Comparison of ENCODE assay signal across 8 mouse cellular contexts in the genomic region with DNA sequence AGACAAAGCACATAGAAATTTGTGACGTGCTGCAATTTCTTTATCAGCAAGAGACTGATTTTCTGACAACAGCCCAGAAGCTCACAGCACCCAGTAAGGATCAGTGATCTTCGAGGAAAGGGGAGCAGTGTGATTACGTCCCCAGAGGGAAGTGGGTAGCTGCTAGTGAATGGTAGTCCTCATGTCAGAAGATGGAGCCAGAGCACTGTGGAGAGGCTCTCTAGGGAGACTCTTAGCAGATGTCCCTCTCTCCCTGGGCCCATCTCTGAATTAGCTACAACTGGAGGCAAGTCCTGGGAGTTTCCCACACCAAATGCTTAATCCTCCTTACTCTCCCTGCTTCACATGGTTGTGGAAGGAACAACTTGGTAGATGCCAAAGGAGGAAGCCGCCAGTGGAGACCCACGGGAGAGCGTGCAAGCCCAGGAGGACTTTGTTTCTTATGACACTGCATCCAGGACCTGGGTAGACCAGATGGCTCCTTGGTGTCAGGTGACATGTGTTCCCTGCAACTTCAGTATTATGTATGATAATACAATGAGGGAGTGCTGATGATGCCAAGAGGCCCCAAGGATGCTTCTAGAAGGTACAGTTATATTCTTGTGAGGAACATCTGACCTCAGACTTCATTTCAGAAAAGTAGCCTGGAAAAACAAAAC. TPM values are rescaled to one million over a fixed set of nuclear protein-coding genes. Genes with fewer than 3 reads are reported as not detected.
DNase-seq lines count a peak whose midpoint lies in the region; ATAC-seq and TF ChIP-seq lines count a peak whose summit lies in the region.

No protein-coding gene starts in this region.

- H3K9me3 ChIP-seq in neural tube, embryonic 14.5 days (ENCODE audit: control insufficient read depth, low read length), result no peaks in the 10 kb centered on the region
- H3K9me3 ChIP-seq in liver, embryonic 14.5 days (ENCODE audit: control insufficient read depth, low read length), result no peaks in the 10 kb centered on the region

- no peak overlapping the region for H3K4me3 ChIP-seq in neural tube, embryonic 14.5 days (ENCODE audit: low read depth, low read length)
- H3K4me3 ChIP-seq in liver, embryonic 14.5 days (ENCODE audit: insufficient read depth in 1 of 2, low read depth in 2 of 2, low read length in 2 of 2), result no peak overlapping the region

- no peaks in the 10 kb centered on the region for H3K27me3 ChIP-seq in neural tube, embryonic 14.5 days (ENCODE audit: control insufficient read depth, insufficient read depth, low read length)
- no peaks in the 10 kb centered on the region for H3K27me3 ChIP-seq in liver, embryonic 14.5 days (ENCODE audit: control insufficient read depth, insufficient read depth, low read length)

- ATAC-seq in neural tube, embryonic 14.5 days (ENCODE audit: low read depth), result peak; percentile 34; the same call in 1 of the 2 replicates
- ATAC-seq in liver, embryonic 14.5 days (ENCODE audit: insufficient read depth), result peak; percentile 35; the same call in 1 of the 2 replicates

- no peaks in the 10 kb centered on the region for H3K4me1 ChIP-seq in neural tube, embryonic 14.5 days (ENCODE audit: control insufficient read depth, insufficient read depth, low read length)
- H3K4me1 ChIP-seq in liver, embryonic 14.5 days (replicated peaks; ENCODE audit: control insufficient read depth in 2 of 2, insufficient read depth in 2 of 2, low read length in 1 of 2), result peaks cover 0 to 5% of the 10 kb centered on the region in 2 experiments; a peak in 1 of 4 replicates

- TF ChIP-seq EP300 in liver, embryonic 14.5 days (IDR thresholded peaks at IDR 0.05; ENCODE audit: low read depth), result no peak

- no peaks in the 10 kb centered on the region for H3K36me3 ChIP-seq in neural tube, embryonic 14.5 days (ENCODE audit: control insufficient read depth, insufficient read depth, low read length)
- H3K36me3 ChIP-seq in liver, embryonic 14.5 days (replicated peaks; ENCODE audit: control insufficient read depth, insufficient read depth, low read depth), result no peaks in the 10 kb centered on the region

- H3K4me2 ChIP-seq in neural tube, embryonic 14.5 days (ENCODE audit: low read depth, low read length), result no peak overlapping the region
- 0 out of 2 replicates have a peak overlapping the region, but pooled peaks have one; percentile 2 for H3K4me2 ChIP-seq in liver, embryonic 14.5 days (ENCODE audit: low read depth)

- DNase-seq in adrenal gland, postnatal 14 days, result peak; percentile 21
- DNase-seq in adrenal gland, postnatal 4 days (ENCODE audit: low spot score in 2 of 2), result no peak
- DNase-seq in neural tube, embryonic 10.5 days (ENCODE audit: extremely low spot score, low spot score), result no peak
- no peak for DNase-seq in liver, embryonic 14.5 days (ENCODE audit: low read depth in 3 of 3, low spot score in 3 of 3)
- DNase-seq in thymus, postnatal 25 days, result peak; percentile 23
- no peak for DNase-seq in layer of hippocampus, adult 9-11 months
- DNase-seq in layer of hippocampus, postnatal 36 days, result no peak

- no peak overlapping the region for H3K9ac ChIP-seq in neural tube, embryonic 14.5 days (replicated peaks; ENCODE audit: low read depth, low read length)
- H3K9ac ChIP-seq in liver, embryonic 14.5 days (replicated peaks), result no peak overlapping the region

- no peak for TF ChIP-seq CTCF in liver, embryonic 14.5 days (IDR thresholded peaks at IDR 0.05; ENCODE audit: low read depth)

- WGBS in neural tube, embryonic 14.5 days, result 85% methylated on average over 6 of the region's 6 CpGs
- 44% methylated on average over 6 of the region's 6 CpGs for WGBS in liver, embryonic 14.5 days (ENCODE audit: insufficient replicate concordance)

- H3K27ac ChIP-seq in neural tube, embryonic 14.5 days (ENCODE audit: low read depth, low read length), result no peak overlapping the region
- H3K27ac ChIP-seq in liver, embryonic 14.5 days, result no peak overlapping the region

RNA-seq across cellular contexts. Expression of a gene that starts 10.7 kb away (rescaled TPM):
- 6.4 and 10.1 TPM in 2 replicates for total RNA-seq in adrenal gland, postnatal 14 days (2021)
- 10 to 100 TPM; 14.5 to 15.1 TPM for total RNA-seq in adrenal gland, postnatal 4 days (2021)
- polyA plus RNA-seq in neural tube, embryonic 14.5 days (2014; fragmentation: Nextera tagmentation; extraction: Ambion mirVana), result 7.2 and 11.6 TPM in 2 replicates
- 21.6 and 26.6 TPM in 2 replicates for polyA plus RNA-seq in liver, embryonic 14.5 days (2012; rRNA removed)
- 15.4 and 16.9 TPM in 2 replicates for polyA plus RNA-seq in liver, embryonic 14.5 days (2014; fragmentation: Nextera tagmentation; extraction: Ambion mirVana)
- total RNA-seq in layer of hippocampus, postnatal 36 days (2021), result 10 to 100 TPM; 30.8 to 35.6 TPM

RNA-seq across cellular contexts. Expression of a gene that starts 50.1 kb away (rescaled TPM):
- 148 and 153 TPM in 2 replicates for total RNA-seq in adrenal gland, postnatal 14 days (2021)
- 100 to 1,000 TPM; 170 to 176 TPM for total RNA-seq in adrenal gland, postnatal 4 days (2021)
- polyA plus RNA-seq in neural tube, embryonic 14.5 days (2014; fragmentation: Nextera tagmentation; extraction: Ambion mirVana), result 107 and 113 TPM in 2 replicates
- 6.9 and 12.8 TPM in 2 replicates for polyA plus RNA-seq in liver, embryonic 14.5 days (2012; rRNA removed)
- 27.3 and 28.3 TPM in 2 replicates for polyA plus RNA-seq in liver, embryonic 14.5 days (2014; fragmentation: Nextera tagmentation; extraction: Ambion mirVana)
- total RNA-seq in layer of hippocampus, postnatal 36 days (2021), result 100 to 1,000 TPM; 187 to 204 TPM

Comparison
In these comparisons a context has a peak if more than half of its experiments do, and no peak if none do; other contexts are left out.
1. DNase-seq: peak in adrenal gland, postnatal 14 days (single experiment) and thymus, postnatal 25 days (single experiment); none in adrenal gland, postnatal 4 days (0 of 2), neural tube, embryonic 10.5 days (single experiment), liver, embryonic 14.5 days (0 of 3), layer of hippocampus, adult 9-11 months (single experiment) and layer of hippocampus, postnatal 36 days (0 of 2).